Mouse (Mus musculus): ENCODE results near the gene Pop7. TPM values are rescaled to one million over a fixed set of nuclear protein-coding genes. Genes with fewer than 3 reads are reported as not detected.
A peak's percentile ranks its signal among the peaks of the same experiment; 100 is the strongest.

The Pop7 gene
- total RNA-seq (2021): 10 to 100 TPM in 1 of 2 experiments, 1 to 10 TPM in 1; 8.9 to 10.8 TPM
- long read RNA-seq, experiment 1, transcript Pop7-202 (1 exons, 988 nt): major isoform, 8 of 12 reads
- long read RNA-seq, experiment 1, partial matches to known transcripts: 0 of 12 reads
- long read RNA-seq, experiment 1, other reads (novel, unspliced or antisense): 0 of 12 reads
- long read RNA-seq, experiment 2, transcript Pop7-201 (2 exons, 881 nt): minor isoform, 5 of 13 reads
- long read RNA-seq, experiment 2, transcript Pop7-202 (1 exons, 988 nt): major isoform, 8 of 13 reads
- long read RNA-seq, experiment 2, partial matches to known transcripts: 0 of 13 reads
- long read RNA-seq, experiment 2, other reads (novel, unspliced or antisense): 0 of 13 reads

- peak; percentile 100 for DNase-seq (ENCODE audit: low spot score)
Measured at GRCm38 (mm10) chr5:137501709-137502666, at the start of gene Pop7. Pop7 (minus strand) TSS chr5:137502518.

GRCm38 (mm10) chr5:137551119-137551518 is 48.8 kb upstream of the Pop7 start:
- DNase-seq (ENCODE audit: low spot score): no peak

- no peak for DNase-seq (ENCODE audit: low spot score)
Measured at GRCm38 (mm10) chr5:137549840-137550239, 47.5 kb upstream of the Pop7 start.

DNA sequence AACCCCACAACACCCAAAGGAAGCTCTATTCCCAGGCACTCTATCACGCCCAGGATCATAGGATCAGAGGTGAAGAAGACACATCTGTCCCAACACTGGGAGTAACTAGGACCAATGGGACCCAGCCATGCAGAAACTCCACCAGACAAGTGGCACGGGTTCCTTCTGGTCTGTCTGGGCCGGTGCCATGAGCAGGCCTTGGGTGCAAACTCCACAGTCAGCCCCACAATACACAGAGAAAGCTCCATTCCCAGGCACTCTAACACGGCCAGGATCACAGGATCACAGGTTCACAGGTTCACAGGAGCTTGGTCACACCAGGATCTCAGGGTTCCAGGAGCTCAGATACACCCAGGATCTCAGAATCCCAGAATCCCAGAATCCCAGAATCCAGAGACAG is 43.3 kb upstream of the Pop7 start:
- no peak for DNase-seq (ENCODE audit: low spot score)

- DNase-seq (ENCODE audit: low spot score): no peak
Measured at GRCm38 (mm10) chr5:137544926-137545325, 42.6 kb upstream of the Pop7 start.

- no peak for DNase-seq (ENCODE audit: low spot score)
Measured at GRCm38 (mm10) chr5:137541768-137542540, 39.6 kb upstream of the Pop7 start.

DNA sequence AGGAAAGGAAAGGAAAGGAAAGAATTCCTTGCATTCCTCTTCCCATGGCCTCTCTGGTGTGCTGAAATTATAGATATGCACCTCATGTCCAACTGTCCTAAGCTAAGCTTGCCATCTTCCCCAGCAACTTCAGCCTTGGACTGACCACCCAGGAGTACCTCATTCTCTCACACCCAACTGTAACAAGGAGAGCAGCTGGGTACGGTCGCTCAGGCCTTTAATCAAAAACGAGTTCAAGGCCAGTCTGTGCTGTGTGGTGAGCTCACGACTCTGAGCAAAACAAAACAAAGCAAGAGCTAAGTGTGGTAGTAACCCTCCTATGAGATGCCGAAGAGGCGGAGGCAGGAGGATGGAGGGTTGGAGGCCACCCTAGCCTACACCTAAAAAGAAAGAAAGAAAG is 38.7 kb upstream of the Pop7 start:
- no peak for DNase-seq (ENCODE audit: low spot score)

DNA sequence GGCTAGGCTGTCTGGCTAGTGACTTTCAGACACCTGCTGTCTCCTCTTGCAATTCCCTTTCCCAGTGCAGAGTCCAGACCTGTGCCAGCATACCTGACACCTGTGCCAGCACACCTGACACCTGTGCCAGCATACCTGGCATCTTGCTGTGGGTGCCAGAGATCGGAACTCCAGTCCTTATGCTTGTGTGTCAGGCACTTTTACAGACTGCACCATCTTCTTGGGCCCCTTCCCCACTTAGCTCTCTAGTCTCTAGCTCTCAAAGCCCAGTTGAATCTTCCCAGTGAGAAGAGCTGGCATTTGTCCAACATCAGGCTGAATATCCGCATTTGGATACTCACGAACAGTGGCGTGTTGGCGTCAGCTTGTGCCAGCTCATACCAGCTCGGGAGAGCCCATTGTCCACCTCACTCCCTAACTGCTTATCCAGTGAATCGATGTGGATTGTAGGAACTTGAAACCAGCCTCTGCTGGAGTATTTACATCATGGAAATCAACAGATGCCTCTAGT is 37.0 kb upstream of the Pop7 start:
- peak; percentile 3 for DNase-seq (ENCODE audit: low spot score)

GRCm38 (mm10) chr5:137537461-137537860 is 35.1 kb upstream of the Pop7 start:
- DNase-seq (ENCODE audit: low spot score): no peak

DNA sequence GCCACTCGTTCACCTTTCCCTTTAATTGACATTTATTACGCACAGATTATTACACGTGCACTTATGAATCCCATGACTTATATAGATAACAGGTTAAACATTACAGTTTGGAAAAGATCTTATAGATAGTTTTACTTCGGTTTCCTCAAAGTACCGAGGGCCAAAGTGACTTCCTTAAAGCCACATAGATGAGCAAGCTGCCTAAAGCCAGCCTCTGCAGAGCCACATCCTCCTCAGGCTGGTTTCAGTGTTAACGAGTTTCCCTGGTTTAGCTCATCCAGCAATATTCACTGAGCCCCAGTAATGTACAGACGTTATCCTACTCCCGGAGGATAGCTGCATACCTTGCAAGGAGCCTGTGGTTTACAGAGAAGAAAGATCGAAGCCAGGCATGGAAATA is 33.0 kb upstream of the Pop7 start:
- no peak for DNase-seq (ENCODE audit: low spot score)

GRCm38 (mm10) chr5:137534762-137535161 is 32.4 kb upstream of the Pop7 start:
- no peak for DNase-seq (ENCODE audit: low spot score)

GRCm38 (mm10) chr5:137533117-137533827 is 31.0 kb upstream of the Pop7 start, which contains the start of the genes Epo and Gnb2:
Epo (minus strand) TSS chr5:137533242.
Gnb2 (minus strand) TSS chr5:137533510.
- peak; percentile 99 for DNase-seq (ENCODE audit: low spot score)

- DNase-seq (ENCODE audit: low spot score): no peak
Measured at GRCm38 (mm10) chr5:137532808-137533116, 30.4 kb upstream of the Pop7 start.

- no peak for DNase-seq (ENCODE audit: low spot score)
Measured at GRCm38 (mm10) chr5:137532131-137532807, 30.0 kb upstream of the Pop7 start.

GRCm38 (mm10) chr5:137531414-137532130 is 29.3 kb upstream of the Pop7 start:
- peak; percentile 57 for DNase-seq (ENCODE audit: low spot score)

- DNase-seq (ENCODE audit: low spot score): peak; percentile 64
Measured at GRCm38 (mm10) chr5:137530588-137531413, 28.5 kb upstream of the Pop7 start.

DNA sequence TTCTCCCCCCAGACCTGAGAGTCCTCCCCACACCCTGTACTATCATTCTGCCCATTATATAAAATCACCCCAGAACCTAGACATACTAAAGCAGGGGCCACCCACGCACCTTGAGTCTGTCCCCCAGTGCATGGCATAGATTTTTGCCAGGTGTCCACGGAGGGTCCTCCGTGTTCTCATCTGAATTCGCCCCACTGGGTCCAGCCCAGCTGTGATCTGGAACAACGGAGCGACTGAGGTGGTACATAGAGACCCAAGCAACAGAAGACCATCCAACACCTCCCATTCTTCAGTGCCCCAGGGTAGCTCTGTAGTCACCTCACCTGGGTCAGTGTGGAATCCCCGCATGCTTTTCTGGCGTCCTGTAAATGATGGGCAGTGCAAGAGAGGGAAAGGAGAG is 27.8 kb upstream of the Pop7 start:
- DNase-seq (ENCODE audit: low spot score): no peak

GRCm38 (mm10) chr5:137529221-137529995 is 27.1 kb upstream of the Pop7 start:
- no peak for DNase-seq (ENCODE audit: low spot score)

Data from gastrocnemius, adult 18-20 months (tissue).